In genomic region chr16:12146666-12147065, GRCm38 (mm10) we compare ENCODE assay signal across 10 mouse cellular contexts.
DNase-seq lines count a peak whose midpoint lies in the region; ATAC-seq and TF ChIP-seq lines count a peak whose summit lies in the region.
"Had no signal": no experiment of that assay in that cellular context is flagged by ENCODE, and none has a peak within 500 bp of the region (broad histone marks: within the 10 kb centered on the region; RNA-seq: fewer than 3 reads in every experiment).

No protein-coding gene starts in this region.

- H3K36me3 ChIP-seq in midbrain, postnatal 0 days (ENCODE audit: insufficient read depth, low read length) = no peaks in the 10 kb centered on the region
- H3K36me3 ChIP-seq in thymus, adult 2 months (ENCODE audit: control insufficient read depth, insufficient read depth, low read length) = no peaks in the 10 kb centered on the region
- no peaks in the 10 kb centered on the region for H3K36me3 ChIP-seq in limb, embryonic 10.5 days
- H3K36me3 ChIP-seq: heart, embryonic 15.5 days had no signal

- no peak for ATAC-seq in cerebellum, adult (ENCODE audit: insufficient number of reproducible peaks, low FRiP score, low TSS enrichment)
- peak; percentile 54; the same call in 1 of the 2 replicates for ATAC-seq in midbrain, postnatal 0 days (ENCODE audit: low FRiP score)

- TF ChIP-seq POLR2A in thymus, adult 2 months (IDR thresholded peaks at IDR 0.05; ENCODE audit: control insufficient read depth, extremely low read depth, insufficient read depth, low read length, poor library complexity) = no peak

- no peak overlapping the region for H3K9ac ChIP-seq in midbrain, postnatal 0 days (replicated peaks; ENCODE audit: low read length, poor library complexity, severe bottlenecking)
- H3K9ac ChIP-seq: heart, embryonic 15.5 days had no signal

- H3K27me3 ChIP-seq in midbrain, postnatal 0 days (ENCODE audit: insufficient read depth, low read length) = no peaks in the 10 kb centered on the region
- no peaks in the 10 kb centered on the region for H3K27me3 ChIP-seq in thymus, adult 2 months (ENCODE audit: control insufficient read depth, insufficient read depth, low read length)
- no peaks in the 10 kb centered on the region for H3K27me3 ChIP-seq in limb, embryonic 10.5 days (ENCODE audit: low read depth, poor library complexity, severe bottlenecking)
- H3K27me3 ChIP-seq: heart, embryonic 15.5 days had no signal

- H3K4me2 ChIP-seq in midbrain, postnatal 0 days (ENCODE audit: low read depth, low read length, poor library complexity, severe bottlenecking) = no peak overlapping the region
- H3K4me2 ChIP-seq: heart, embryonic 15.5 days had no signal

- H3K4me1 ChIP-seq in midbrain, postnatal 0 days (ENCODE audit: insufficient read depth, low read length) = peaks cover 5% of the 10 kb centered on the region; the same call in 1 of the 2 replicates
- H3K4me1 ChIP-seq in thymus, adult 2 months (replicated peaks; ENCODE audit: control insufficient read depth, insufficient read depth, low read length) = no peaks in the 10 kb centered on the region
- no peaks in the 10 kb centered on the region for H3K4me1 ChIP-seq in limb, embryonic 10.5 days
- H3K4me1 ChIP-seq: heart, embryonic 15.5 days had no signal

- 0 out of 2 replicates have a peak overlapping the region, but pooled peaks have one; percentile 27 for H3K27ac ChIP-seq in midbrain, postnatal 0 days (ENCODE audit: low read depth, low read length)
- no peak overlapping the region for H3K27ac ChIP-seq in thymus, adult 2 months (ENCODE audit: control insufficient read depth, insufficient read depth, low read length)
- H3K27ac ChIP-seq in limb, embryonic 10.5 days = no peak overlapping the region
- H3K27ac ChIP-seq: heart, embryonic 15.5 days; macrophage had no signal

- no peak for TF ChIP-seq CTCF in midbrain, postnatal 0 days (IDR thresholded peaks at IDR 0.05)
- TF ChIP-seq CTCF in thymus, adult 2 months (IDR thresholded peaks at IDR 0.05; ENCODE audit: borderline replicate concordance, control insufficient read depth, extremely low read depth, insufficient read depth, low read length, poor library complexity) = no peak

- DNase-seq in cerebellum, adult 11-12 months = peak; percentile 11
- peak; percentile 14 to 42 for DNase-seq in kidney, postnatal 4 days
- no peak for DNase-seq in kidney, adult 8-10 months
- DNase-seq in gastrocnemius, adult 18-20 months (ENCODE audit: low spot score) = peak; percentile 23
- DNase-seq in midbrain, postnatal 0 days (ENCODE audit: low spot score) = peak; percentile 72
- no peak for DNase-seq in thymus, adult 2 months
- no peak for DNase-seq in limb, embryonic 10.5 days (ENCODE audit: low spot score)

- H3K4me3 ChIP-seq in midbrain, postnatal 0 days (ENCODE audit: low read depth, low read length) = no peak overlapping the region
- H3K4me3 ChIP-seq in thymus, adult 2 months (ENCODE audit: control insufficient read depth, insufficient read depth, low read length) = no peak overlapping the region
- H3K4me3 ChIP-seq in limb, embryonic 10.5 days = no peak overlapping the region
- H3K4me3 ChIP-seq: heart, embryonic 15.5 days had no signal

- no peaks in the 10 kb centered on the region for H3K9me3 ChIP-seq in midbrain, postnatal 0 days (ENCODE audit: low read length)
- H3K9me3 ChIP-seq in limb, embryonic 10.5 days (replicated peaks) = no peaks in the 10 kb centered on the region
- H3K9me3 ChIP-seq: heart, embryonic 15.5 days had no signal

Comparison
In these comparisons a context has a peak if more than half of its experiments do, and no peak if none do; other contexts are left out.
1. DNase-seq: peak in cerebellum, adult 11-12 months (single experiment), kidney, postnatal 4 days (2 of 2), gastrocnemius, adult 18-20 months (single experiment) and midbrain, postnatal 0 days (single experiment); none in kidney, adult 8-10 months (0 of 2), thymus, adult 2 months (single experiment) and limb, embryonic 10.5 days (single experiment).